Comparison of ENCODE assay signal across 8 mouse cellular contexts in genomic region chr7:126775185-126775977, GRCm38 (mm10). TPM values are rescaled to one million over a fixed set of nuclear protein-coding genes. Genes with fewer than 3 reads are reported as not detected.
DNase-seq lines count a peak whose midpoint lies in the region; ATAC-seq lines count a peak whose summit lies in the region.

No protein-coding gene starts in this region.

- peaks cover 37% of the 10 kb centered on the region for H3K36me3 ChIP-seq in heart, embryonic 12.5 days
- peaks cover 30% of the 10 kb centered on the region for H3K36me3 ChIP-seq in embryonic facial prominence, embryonic 10.5 days (replicated peaks)
- H3K36me3 ChIP-seq in liver, embryonic 13.5 days: peaks cover 16% of the 10 kb centered on the region

- H3K27ac ChIP-seq in heart, embryonic 12.5 days (ENCODE audit: poor library complexity, severe bottlenecking): 0 out of 2 replicates have a peak overlapping the region, but pooled peaks have one; percentile 76
- H3K27ac ChIP-seq in embryonic facial prominence, embryonic 10.5 days (replicated peaks): peak overlapping the region; percentile 95
- H3K27ac ChIP-seq in liver, embryonic 13.5 days: no peak overlapping the region; the same call in 1 of the 2 replicates

- 77% methylated on average over 10 of the region's 10 CpGs for WGBS in heart, embryonic 12.5 days
- WGBS in embryonic facial prominence, embryonic 10.5 days: 82% methylated on average over 10 of the region's 10 CpGs
- WGBS in liver, embryonic 13.5 days (ENCODE audit: insufficient replicate concordance): 71% methylated on average over 10 of the region's 10 CpGs

- H3K4me1 ChIP-seq in heart, embryonic 12.5 days (replicated peaks): peaks cover 33% of the 10 kb centered on the region
- H3K4me1 ChIP-seq in embryonic facial prominence, embryonic 10.5 days: peaks cover 53% of the 10 kb centered on the region
- peaks cover 57% of the 10 kb centered on the region for H3K4me1 ChIP-seq in liver, embryonic 13.5 days (replicated peaks)

- H3K9me3 ChIP-seq in heart, embryonic 12.5 days (replicated peaks): no peaks in the 10 kb centered on the region
- H3K9me3 ChIP-seq in embryonic facial prominence, embryonic 10.5 days: no peaks in the 10 kb centered on the region
- H3K9me3 ChIP-seq in liver, embryonic 13.5 days (replicated peaks): no peaks in the 10 kb centered on the region

- H3K4me2 ChIP-seq in heart, embryonic 12.5 days: peak overlapping the region; percentile 94; the same call in 1 of the 2 replicates
- H3K4me2 ChIP-seq in liver, embryonic 13.5 days: peak overlapping the region; percentile 95

- no peak for ATAC-seq in heart, embryonic 12.5 days (ENCODE audit: insufficient number of reproducible peaks, low FRiP score)
- no peak for ATAC-seq in liver, embryonic 13.5 days (ENCODE audit: low read depth)

- no peaks in the 10 kb centered on the region for H3K27me3 ChIP-seq in heart, embryonic 12.5 days (replicated peaks)
- H3K27me3 ChIP-seq in embryonic facial prominence, embryonic 10.5 days (replicated peaks; ENCODE audit: low read depth, poor library complexity, severe bottlenecking): no peaks in the 10 kb centered on the region
- H3K27me3 ChIP-seq in liver, embryonic 13.5 days: no peaks in the 10 kb centered on the region

- no peak for DNase-seq in heart, postnatal 4 days
- peak; percentile 51 for DNase-seq in 416B (ENCODE audit: low read depth)
- no peak for DNase-seq in embryonic facial prominence, embryonic 10.5 days (ENCODE audit: low spot score)
- DNase-seq in liver, embryonic 13.5 days: no peak
- no peak for DNase-seq in yolk sac, embryonic 10.5 days (ENCODE audit: low spot score)
- DNase-seq in adrenal gland, adult 8-10 months: no peak
- DNase-seq in ovary, postnatal 36 days (ENCODE audit: low spot score): no peak

- no peak overlapping the region for H3K4me3 ChIP-seq in heart, embryonic 12.5 days
- peak overlapping the region; percentile 85; the same call in 1 of the 2 replicates for H3K4me3 ChIP-seq in embryonic facial prominence, embryonic 10.5 days
- H3K4me3 ChIP-seq in liver, embryonic 13.5 days (replicated peaks): no peak overlapping the region

- 0 out of 2 replicates have a peak overlapping the region, but pooled peaks have one; percentile 96 for H3K9ac ChIP-seq in heart, embryonic 12.5 days
- peak overlapping the region; percentile 51; the same call in 1 of the 2 replicates for H3K9ac ChIP-seq in liver, embryonic 13.5 days

RNA-seq across cellular contexts. Expression of gene Ypel3, which starts 1.4 kb away (rescaled TPM):
- polyA plus RNA-seq in heart, embryonic 12.5 days (2016; fragmentation: Nextera tagmentation; extraction: Ambion mirVana): 74.8 and 78.7 TPM in 2 replicates
- 10 to 100 TPM; 31.8 to 34.0 TPM for total RNA-seq in heart, postnatal 4 days (2021)
- polyA plus RNA-seq in embryonic facial prominence, embryonic 10.5 days (2016; fragmentation: Nextera tagmentation; extraction: Ambion mirVana): 51.1 and 64.4 TPM in 2 replicates
- 68.4 and 77.3 TPM in 2 replicates for polyA plus RNA-seq in liver, embryonic 13.5 days (2015; fragmentation: Nextera tagmentation; extraction: Ambion mirVana)
- 100 to 1,000 TPM; 114 to 148 (median 125) TPM for total RNA-seq in adrenal gland, adult 8-10 months (2022)

RNA-seq across cellular contexts. Expression of gene Tbx6, which starts 5.9 kb away (rescaled TPM):
- 0.27 and 0.33 TPM in 2 replicates for polyA plus RNA-seq in heart, embryonic 12.5 days (2016; fragmentation: Nextera tagmentation; extraction: Ambion mirVana)
- total RNA-seq in heart, postnatal 4 days (2021): under 1 TPM in 1 of 2 experiments, not detected in 1; 0.26 TPM
- 0.36 and 0.60 TPM in 2 replicates for polyA plus RNA-seq in embryonic facial prominence, embryonic 10.5 days (2016; fragmentation: Nextera tagmentation; extraction: Ambion mirVana)
- 0.35 and 0.45 TPM in 2 replicates for polyA plus RNA-seq in liver, embryonic 13.5 days (2015; fragmentation: Nextera tagmentation; extraction: Ambion mirVana)
- under 1 TPM in 3 of 4 experiments, not detected in 1; 0.35 to 0.74 (median 0.56) TPM for total RNA-seq in adrenal gland, adult 8-10 months (2022)

RNA-seq across cellular contexts. Expression of gene Gdpd3, which starts 9.2 kb away (rescaled TPM):
- 0.87 and 1.8 TPM in 2 replicates for polyA plus RNA-seq in heart, embryonic 12.5 days (2016; fragmentation: Nextera tagmentation; extraction: Ambion mirVana)
- 1 to 10 TPM; 3.7 to 4.2 TPM for total RNA-seq in heart, postnatal 4 days (2021)
- polyA plus RNA-seq in embryonic facial prominence, embryonic 10.5 days (2016; fragmentation: Nextera tagmentation; extraction: Ambion mirVana): 0.96 and 1.8 TPM in 2 replicates
- 0.37 and 0.64 TPM in 2 replicates for polyA plus RNA-seq in liver, embryonic 13.5 days (2015; fragmentation: Nextera tagmentation; extraction: Ambion mirVana)
- total RNA-seq in adrenal gland, adult 8-10 months (2022): 1 to 10 TPM; 1.8 to 9.2 (median 5.6) TPM

RNA-seq across cellular contexts. Expression of gene Mapk3, which starts 16.0 kb away (rescaled TPM):
- 57.8 and 58.7 TPM in 2 replicates for polyA plus RNA-seq in heart, embryonic 12.5 days (2016; fragmentation: Nextera tagmentation; extraction: Ambion mirVana)
- 10 to 100 TPM; 80.3 to 90.9 TPM for total RNA-seq in heart, postnatal 4 days (2021)
- polyA plus RNA-seq in embryonic facial prominence, embryonic 10.5 days (2016; fragmentation: Nextera tagmentation; extraction: Ambion mirVana): 51.9 and 57.2 TPM in 2 replicates
- polyA plus RNA-seq in liver, embryonic 13.5 days (2015; fragmentation: Nextera tagmentation; extraction: Ambion mirVana): 19.0 and 19.3 TPM in 2 replicates
- 100 to 1,000 TPM; 117 to 195 (median 156) TPM for total RNA-seq in adrenal gland, adult 8-10 months (2022)

RNA-seq across cellular contexts. Expression of gene Ppp4c, which starts 16.9 kb away (rescaled TPM):
- polyA plus RNA-seq in heart, embryonic 12.5 days (2016; fragmentation: Nextera tagmentation; extraction: Ambion mirVana): 181 and 192 TPM in 2 replicates
- total RNA-seq in heart, postnatal 4 days (2021): 10 to 100 TPM; 67.6 to 76.6 TPM
- polyA plus RNA-seq in embryonic facial prominence, embryonic 10.5 days (2016; fragmentation: Nextera tagmentation; extraction: Ambion mirVana): 390 and 408 TPM in 2 replicates
- polyA plus RNA-seq in liver, embryonic 13.5 days (2015; fragmentation: Nextera tagmentation; extraction: Ambion mirVana): 133 and 141 TPM in 2 replicates
- total RNA-seq in adrenal gland, adult 8-10 months (2022): 100 to 1,000 TPM in 1 of 4 experiments, 10 to 100 TPM in 3; 85.9 to 100 (median 94.9) TPM
